Mouse (Mus musculus) right cerebral cortex, postnatal 14 days (tissue): Measurements from ENCODE around the gene Rngtt.

Source experiments
- DNase-seq: peaks from one replicate; pipeline ENCODE4 v3.0.0; 2022

Rngtt gene

DNA sequence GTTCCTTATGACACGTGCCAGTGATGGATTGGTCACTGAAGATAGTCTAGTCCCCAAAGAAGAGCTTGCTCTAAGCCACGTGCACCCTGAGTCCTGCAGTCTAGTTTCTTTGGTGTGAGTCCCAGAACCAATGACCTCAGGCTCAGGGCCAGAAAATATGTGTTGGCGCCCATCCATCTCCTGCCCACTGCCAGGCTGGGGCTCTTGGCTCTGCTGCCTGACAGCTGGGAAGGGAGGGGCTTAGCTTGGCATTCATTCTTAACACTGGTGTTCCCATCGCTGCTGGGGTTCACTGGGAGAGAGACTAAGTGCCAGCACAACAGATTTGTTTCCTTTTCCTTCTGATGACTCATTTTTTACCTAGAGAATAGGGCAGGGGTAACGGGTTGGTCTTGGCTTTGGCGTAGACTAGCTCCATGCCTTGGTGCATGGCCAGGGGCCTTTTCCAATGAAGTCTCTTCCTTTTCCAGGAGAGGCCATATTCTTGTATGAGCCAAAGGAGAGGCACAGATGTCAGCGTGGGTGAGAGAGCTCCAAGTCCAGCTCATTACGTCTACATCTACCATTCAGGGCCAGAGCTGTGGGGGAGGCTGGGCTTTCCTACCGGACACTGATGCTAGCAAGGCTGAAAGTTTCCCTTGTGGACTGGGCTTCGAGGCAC, 214.5 kb downstream of the Rngtt start:
- DNase-seq, result no peak

DNA sequence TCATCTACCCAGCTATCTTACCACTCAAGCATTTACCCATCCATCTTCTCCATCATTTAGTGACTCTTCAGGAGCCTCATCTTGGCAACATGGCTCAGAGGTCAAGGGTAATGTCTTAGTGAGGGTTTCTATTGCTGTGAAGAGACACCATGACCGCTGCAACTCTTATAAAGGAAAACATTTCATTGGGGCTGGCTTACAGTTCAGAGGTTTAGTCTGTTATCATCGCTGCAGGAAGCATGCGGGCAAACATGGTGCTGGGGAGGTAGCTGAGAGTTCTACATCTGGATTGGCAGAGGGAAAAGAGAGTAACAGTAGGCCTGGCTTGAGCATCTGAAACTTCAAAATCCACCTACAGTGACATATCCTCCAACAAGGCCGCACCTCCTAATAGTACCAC, 215.2 kb downstream of the Rngtt start:
- DNase-seq, result no peak

DNA sequence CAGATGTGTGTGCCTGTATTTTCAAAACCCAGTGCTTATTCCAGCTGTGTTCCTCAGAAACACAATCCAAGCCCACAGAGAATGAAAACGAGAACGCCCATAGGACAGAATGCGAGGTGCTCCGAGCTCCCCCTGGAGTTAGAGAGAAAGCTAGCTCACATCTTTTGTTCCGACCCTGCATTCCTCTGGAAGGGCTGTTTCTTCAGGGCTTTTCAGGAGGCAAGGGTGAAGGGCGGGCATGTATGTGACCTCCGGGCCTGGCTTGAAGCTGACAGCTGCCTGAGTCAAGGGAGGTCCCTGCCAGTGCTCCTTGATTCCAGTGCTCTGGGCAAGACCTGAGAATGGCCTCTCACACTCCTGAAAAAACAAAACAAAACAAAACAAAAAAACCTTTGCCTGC, 216.0 kb downstream of the Rngtt start:
- no peak for DNase-seq

DNA sequence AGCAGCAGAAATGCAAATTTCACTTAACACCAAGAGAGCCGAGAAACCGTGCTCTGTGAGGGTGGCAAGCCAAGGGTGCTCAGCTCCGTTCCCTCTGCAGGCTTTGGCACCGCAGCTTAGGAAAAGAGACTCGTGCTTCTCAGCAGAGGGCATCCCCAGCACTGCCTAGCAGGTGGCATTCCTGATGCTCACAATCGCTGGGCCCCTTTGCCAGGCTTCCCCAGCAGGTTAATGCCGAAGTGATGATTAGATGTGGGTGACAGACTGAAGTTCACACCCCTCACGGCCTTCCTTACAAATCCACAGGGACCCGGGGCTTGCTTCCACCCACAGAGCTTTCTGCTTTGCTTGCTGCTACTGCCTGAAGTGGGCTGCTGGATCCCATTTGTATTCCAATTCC, 216.6 kb downstream of the Rngtt start:
- DNase-seq, result no peak

DNA sequence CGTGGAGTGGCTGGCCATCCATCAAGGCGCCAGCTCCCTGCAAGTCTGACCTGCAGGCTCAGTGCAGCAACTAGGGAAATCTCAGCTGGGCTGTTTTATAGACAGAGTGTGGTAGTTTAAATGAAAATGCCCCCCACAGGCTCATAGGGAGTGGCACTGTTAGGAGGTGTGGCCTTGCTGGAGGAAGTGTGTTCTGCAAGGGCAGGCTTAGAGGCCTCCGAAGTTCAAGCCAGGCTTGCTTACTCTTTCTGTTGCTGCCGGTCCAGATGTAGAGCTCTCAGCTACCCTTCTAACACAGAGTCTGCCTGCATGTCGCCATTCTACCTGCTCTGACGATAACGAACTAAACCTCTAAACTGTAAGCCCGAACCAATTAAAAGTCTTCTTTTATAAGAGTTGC, 222.5 kb downstream of the Rngtt start:
- no peak for DNase-seq

DNA sequence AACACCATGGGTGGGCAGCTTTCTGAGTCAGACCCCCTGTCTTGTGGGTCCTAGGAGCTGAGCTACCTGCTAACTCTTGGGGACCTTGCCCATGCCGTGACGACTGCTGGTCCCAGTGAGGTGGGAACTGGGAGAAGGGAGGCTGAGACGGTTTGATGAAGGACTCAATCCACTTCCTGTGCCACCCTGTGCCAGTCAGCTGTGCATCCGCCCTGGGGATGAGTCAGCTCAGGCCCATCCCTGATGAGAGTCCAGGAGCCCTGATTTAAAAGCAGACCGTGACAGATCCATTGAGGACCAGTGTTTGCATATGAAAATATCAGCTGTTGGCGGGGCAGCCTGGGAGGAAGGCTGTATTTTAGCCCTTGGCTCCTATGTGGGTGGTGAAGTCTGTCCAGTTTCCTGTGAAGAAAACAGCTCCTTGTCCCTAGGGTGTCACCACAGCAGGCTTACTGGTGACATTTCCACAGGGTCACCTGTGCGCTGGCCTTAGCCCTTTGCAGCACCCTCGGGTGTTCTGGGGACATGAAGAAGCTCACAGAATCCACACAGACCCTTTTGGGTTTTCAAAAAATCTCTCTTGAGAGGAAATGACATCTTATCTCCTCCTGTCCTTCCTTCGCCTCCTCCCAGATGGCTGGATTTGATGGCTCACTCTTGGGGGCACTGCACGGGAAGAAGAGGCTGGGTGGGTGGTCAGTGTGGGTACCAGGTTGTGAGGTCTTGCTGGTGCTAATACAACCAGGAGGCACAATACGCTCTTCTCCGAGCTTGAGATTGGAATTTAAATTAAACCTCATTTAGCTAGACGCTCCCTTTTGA, 234.9 kb downstream of the Rngtt start:
- DNase-seq, result no peak

DNA sequence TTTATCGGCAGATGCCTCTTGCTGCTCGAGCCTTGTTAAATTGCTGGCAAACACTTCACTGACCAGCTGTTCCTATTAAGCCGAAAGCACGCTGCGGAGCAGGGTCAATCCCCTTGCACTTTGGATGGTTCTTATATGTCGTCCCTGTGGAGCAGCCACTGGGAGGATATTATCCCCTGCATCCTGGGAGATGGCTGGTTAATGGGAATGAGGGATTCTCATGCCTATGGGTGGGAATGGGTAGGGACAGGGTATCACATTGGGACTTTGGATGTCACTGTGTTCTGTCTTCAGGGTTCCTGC, 235.4 kb downstream of the Rngtt start:
- no peak for DNase-seq

DNA sequence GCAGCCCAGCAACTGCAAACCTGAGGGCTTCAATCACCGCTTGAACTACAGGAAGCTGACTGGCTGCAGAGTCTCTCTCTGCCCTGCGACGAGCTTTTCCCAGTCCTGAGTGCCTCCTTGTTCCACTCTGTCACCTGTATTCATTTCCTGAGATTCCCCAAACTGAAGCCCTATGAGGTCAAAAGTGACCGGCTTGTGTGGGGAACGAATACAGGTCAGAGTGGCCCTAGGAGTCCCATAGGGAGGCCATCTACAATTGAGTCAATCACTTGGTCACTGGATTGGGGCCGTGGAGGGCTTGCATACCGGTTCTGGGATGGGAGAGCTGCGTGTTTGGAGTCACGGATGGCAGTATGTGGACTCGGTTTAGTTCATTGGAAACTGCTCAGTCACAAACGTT, 236.2 kb downstream of the Rngtt start:
- no peak for DNase-seq

DNA sequence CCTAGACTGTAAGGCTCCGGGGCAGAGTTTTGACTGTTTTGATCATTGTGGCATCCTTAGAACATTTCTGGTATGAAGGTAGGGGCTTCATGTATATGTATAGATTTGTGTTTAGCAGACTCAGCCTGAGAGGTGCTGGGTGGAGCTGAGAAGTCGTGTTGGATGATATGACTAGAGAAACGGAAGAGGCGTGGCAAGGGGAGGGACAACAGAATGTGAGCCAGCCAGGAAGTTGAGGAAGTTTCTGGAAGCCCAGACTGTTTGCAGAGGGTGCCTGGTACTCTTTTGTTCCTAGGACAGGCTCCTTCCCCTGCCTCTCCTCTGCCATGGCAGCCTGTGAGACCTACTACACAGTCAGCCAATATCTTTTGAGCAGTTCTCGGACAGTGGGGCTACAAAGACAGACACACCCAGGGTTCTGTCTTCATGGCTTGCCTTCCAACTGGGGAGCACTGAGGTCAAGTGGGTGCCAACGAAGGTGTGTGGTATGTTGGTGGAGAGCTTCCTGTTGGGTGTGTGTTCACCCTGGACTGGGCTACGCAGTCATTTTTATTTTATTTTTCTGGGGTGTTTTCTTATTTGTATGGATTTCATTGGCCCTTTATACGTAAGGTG, 237.3 kb downstream of the Rngtt start:
- DNase-seq, result no peak

DNA sequence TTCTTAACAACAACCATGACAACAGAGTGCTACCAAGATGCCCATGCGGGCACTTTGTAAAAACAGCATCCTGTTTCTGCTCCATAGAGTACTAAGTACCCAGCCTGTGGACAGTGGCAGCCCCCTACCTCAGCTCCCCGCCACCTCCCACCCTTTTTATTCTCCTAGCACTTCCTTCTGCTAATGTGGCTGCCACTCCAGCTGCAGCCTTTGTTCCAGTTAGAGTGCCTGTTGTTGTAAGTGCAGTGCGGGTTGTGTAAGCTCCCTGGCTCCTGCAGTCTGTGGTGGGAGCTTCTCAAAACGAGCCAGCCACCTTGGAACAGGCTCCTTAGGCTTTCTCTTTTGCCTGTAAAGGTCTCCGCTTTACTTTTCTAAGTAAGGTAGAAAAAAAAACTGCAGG, 239.5 kb downstream of the Rngtt start:
- DNase-seq, result no peak
